Mouse (Mus musculus) midbrain, embryonic 10.5 days (tissue): Measurements from ENCODE around the gene Dcaf4. TPM values are rescaled to one million over a fixed set of nuclear protein-coding genes. Genes with fewer than 3 reads are reported as not detected.

ENCODE experiments used
- DNase-seq: peaks from one replicate; pipeline ENCODE4 v3.0.0-alpha.2; 2017; ENCODE audit warnings: low spot score
- H3K27ac ChIP-seq: fragments of 300-500 bp; sonication (generic); replicated peaks from 2 replicates; pipeline ENCODE4 v1.5.1; 2016; ENCODE audit warnings: mild to moderate bottlenecking
- H3K27me3 ChIP-seq: fragments of 300-500 bp; sonication (generic); 2 replicates; pipeline ENCODE4 v1.6.1; 2016; ENCODE audit warnings: low read depth, mild to moderate bottlenecking; ENCODE audit not compliant: poor library complexity, severe bottlenecking
- H3K36me3 ChIP-seq: fragments of 300-500 bp; sonication (generic); 2 replicates; pipeline ENCODE4 v1.6.1; 2016; ENCODE audit warnings: mild to moderate bottlenecking, moderate library complexity
- H3K4me1 ChIP-seq: fragments of 300-500 bp; sonication (generic); 2 replicates; pipeline ENCODE4 v1.6.1; 2016
- H3K4me3 ChIP-seq: fragments of 300-500 bp; sonication (generic); 2 replicates; pipeline ENCODE4 v1.5.1; 2016; ENCODE audit warnings: mild to moderate bottlenecking, moderate library complexity
- H3K9me3 ChIP-seq: fragments of 300-500 bp; sonication (generic); replicated peaks from 2 replicates; pipeline ENCODE4 v1.6.1; 2016; ENCODE audit warnings: mild to moderate bottlenecking
- WGBS: fragments of 180-500 bp; shearing (Covaris S2); methylation state at CpG from one replicate; pipeline ENCODE4 v1.1.7; 2016; 5-methylcytosine and 5-hydroxymethylcytosine counted together
- polyA plus RNA-seq: library from polyadenylated mRNA; unstranded; fragments of >200 nt; fragmentation: Nextera tagmentation; extraction: Ambion mirVana; gene quantifications from 2 replicates; pipeline ENCODE4 v1.2.1, GENCODE M21; 2016

The Dcaf4 gene
- polyA plus RNA-seq, 1 experiment from 2014 or later, result 23.8 TPM

DNA sequence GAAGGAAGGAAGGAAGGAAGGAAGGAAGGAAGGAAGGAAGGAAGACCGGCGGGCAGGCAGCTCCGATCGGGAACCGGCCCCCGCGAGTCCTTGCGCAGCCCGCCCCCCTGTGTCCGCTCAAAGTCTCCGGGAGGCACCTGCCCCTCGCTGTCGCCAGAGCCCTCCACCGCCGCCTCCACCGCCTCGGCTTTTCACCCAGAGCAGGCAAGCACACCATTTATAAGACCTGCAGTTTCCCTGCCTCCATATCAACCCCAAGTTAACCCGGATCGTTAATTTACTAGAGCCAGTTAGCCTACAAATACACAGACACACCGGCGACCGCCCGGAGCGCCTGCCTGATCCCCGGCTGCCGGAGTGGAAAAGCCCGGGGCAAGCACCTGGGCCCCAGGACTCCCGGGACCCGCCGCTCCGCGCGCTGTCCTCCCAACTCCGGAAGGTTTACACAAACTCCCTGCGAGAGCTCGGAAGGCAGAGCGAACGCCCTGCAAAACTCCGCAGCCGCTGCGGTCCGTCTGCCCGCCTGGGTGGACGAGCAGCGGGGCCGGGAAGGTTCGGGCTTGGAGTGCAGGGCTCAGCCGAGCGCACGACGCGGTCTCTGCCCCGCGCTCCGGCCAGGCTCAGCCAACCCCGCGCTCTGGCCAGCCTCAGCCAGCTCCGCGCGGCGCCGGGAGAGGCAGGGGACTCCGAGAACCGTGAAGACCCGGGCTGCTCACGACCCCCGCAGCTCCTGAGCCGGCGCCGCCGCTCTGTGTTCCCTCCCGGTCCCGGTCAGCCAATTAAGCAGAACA, 33.4 kb upstream of the Dcaf4 start:
- Histone ChIP-seq H3K4me1 (peaks cover 39% of the 10 kb centered on the region), H3K36me3 (no peaks in the 10 kb centered on the region), H3K27me3 (peaks cover 55% of the 10 kb centered on the region), H3K9me3 (peaks cover 8% of the 10 kb centered on the region; the same call in 1 of the 2 replicates), H3K27ac (peak overlapping the region; percentile 81), H3K4me3 (peak overlapping the region; percentile 81)
- WGBS, result under 1% methylated on average over 73 of the region's 73 CpGs
- peak; percentile 76 for DNase-seq

DNA sequence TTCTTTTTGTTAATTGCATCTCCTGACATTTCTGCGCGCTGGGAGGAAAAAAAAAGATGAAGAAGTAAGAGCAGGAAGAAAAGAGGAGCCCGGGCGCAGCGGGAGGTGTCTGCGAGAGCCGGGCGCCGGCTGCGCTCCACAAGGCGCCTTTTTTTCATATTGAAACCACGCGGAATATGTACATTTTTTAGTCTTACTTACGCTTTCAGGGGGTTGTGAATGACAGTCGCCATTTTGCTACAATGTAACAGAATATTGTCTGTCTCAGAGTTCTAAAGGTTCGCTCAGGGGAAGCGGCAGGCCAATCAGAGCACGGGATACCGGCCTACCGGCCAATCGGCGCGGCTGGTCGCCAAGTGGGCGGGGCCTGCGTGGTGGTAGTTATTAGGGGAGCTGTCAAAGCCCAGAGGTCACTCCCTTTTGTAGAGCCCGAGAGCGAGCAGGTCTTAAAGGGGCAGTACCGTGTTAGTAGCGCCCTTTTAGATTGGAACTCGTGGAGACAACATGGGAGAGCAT, 32.7 kb upstream of the Dcaf4 start, which contains the start of gene Dpf3:
TSS of gene Dpf3 (minus strand) at position 241 of the 516 bp plus-strand sequence.
- WGBS, result under 1% methylated on average over 31 of the region's 31 CpGs
- Histone ChIP-seq H3K27me3 (peaks cover 55% of the 10 kb centered on the region), H3K27ac (peak within 1 kb of the TSS; percentile 81), H3K4me1 (peaks cover 39% of the 10 kb centered on the region), H3K9me3 (peaks cover 8% of the 10 kb centered on the region; the same call in 1 of the 2 replicates), H3K4me3 (peak within 1 kb of the TSS; percentile 81), H3K36me3 (no peaks in the 10 kb centered on the region)
- peak; percentile 98 for DNase-seq

GRCm38 (mm10) chr12:83488211-83488941, 31.9 kb upstream of the Dcaf4 start:
- Histone ChIP-seq H3K4me1 (peaks cover 39% of the 10 kb centered on the region), H3K27me3 (peaks cover 49% of the 10 kb centered on the region), H3K27ac (peak overlapping the region; percentile 55; the same call in 1 of the 2 replicates), H3K9me3 (peaks cover 8% of the 10 kb centered on the region; the same call in 1 of the 2 replicates), H3K36me3 (no peaks in the 10 kb centered on the region), H3K4me3 (peak overlapping the region; percentile 81)
- WGBS, result under 1% methylated on average over 29 of the region's 29 CpGs
- DNase-seq, result peak; percentile 53

DNA sequence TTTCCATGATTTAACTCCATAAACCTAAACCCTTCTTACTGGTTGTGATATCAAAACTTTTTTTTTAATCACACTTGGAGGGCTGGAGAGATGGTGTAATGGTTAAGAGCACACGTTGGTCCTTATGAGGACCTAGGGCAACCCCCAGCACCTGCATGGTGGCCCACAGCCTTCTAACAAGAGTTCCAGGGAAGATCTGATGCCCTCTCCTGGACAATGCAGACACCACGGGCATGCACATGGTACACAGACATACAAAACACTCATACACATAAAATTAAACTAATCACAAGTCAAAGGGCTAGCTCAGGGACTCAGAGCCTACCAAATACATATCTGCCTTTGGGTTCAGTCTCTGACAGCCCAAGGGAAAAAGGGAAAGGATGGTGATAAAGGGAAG, 30.5 kb upstream of the Dcaf4 start:
- no peak overlapping the region for H3K4me3 ChIP-seq
- peaks cover 35% of the 10 kb centered on the region for H3K4me1 ChIP-seq
- 44% methylated on average over 2 of the region's 2 CpGs for WGBS
- peaks cover 36% of the 10 kb centered on the region for H3K27me3 ChIP-seq
- no peak for DNase-seq
- no peaks in the 10 kb centered on the region for H3K36me3 ChIP-seq
- peaks cover 8% of the 10 kb centered on the region; the same call in 1 of the 2 replicates for H3K9me3 ChIP-seq
- no peak overlapping the region for H3K27ac ChIP-seq

GRCm38 (mm10) chr12:83491609-83492008, 28.7 kb upstream of the Dcaf4 start:
- WGBS, result 38% methylated on average over 1 of the region's 1 CpGs
- Histone ChIP-seq H3K27ac (no peak overlapping the region), H3K4me3 (no peak overlapping the region), H3K36me3 (no peaks in the 10 kb centered on the region), H3K27me3 (peaks cover 18% of the 10 kb centered on the region), H3K9me3 (peaks cover 8% of the 10 kb centered on the region; the same call in 1 of the 2 replicates), H3K4me1 (peaks cover 16% of the 10 kb centered on the region)
- no peak for DNase-seq

GRCm38 (mm10) chr12:83492808-83493207, 27.5 kb upstream of the Dcaf4 start:
- Histone ChIP-seq H3K27me3 (peaks cover 18% of the 10 kb centered on the region), H3K4me3 (no peak overlapping the region), H3K36me3 (no peaks in the 10 kb centered on the region), H3K9me3 (peaks cover 8% of the 10 kb centered on the region; the same call in 1 of the 2 replicates), H3K27ac (no peak overlapping the region), H3K4me1 (peaks cover 15% of the 10 kb centered on the region)
- no peak for DNase-seq
- 83% methylated on average over 3 of the region's 3 CpGs for WGBS

- no peaks in the 10 kb centered on the region for H3K36me3 ChIP-seq
- H3K27me3 ChIP-seq, result peaks cover 11% of the 10 kb centered on the region
- H3K27ac ChIP-seq, result no peak overlapping the region
- H3K4me1 ChIP-seq, result peaks cover 2% of the 10 kb centered on the region
- no peak overlapping the region for H3K4me3 ChIP-seq
- 81% methylated on average over 9 of the region's 9 CpGs for WGBS
- peaks cover 8% of the 10 kb centered on the region; the same call in 1 of the 2 replicates for H3K9me3 ChIP-seq
- no peak for DNase-seq
These were observed 26.1 kb upstream of the Dcaf4 start for GRCm38 (mm10) chr12:83494196-83494595.

DNA sequence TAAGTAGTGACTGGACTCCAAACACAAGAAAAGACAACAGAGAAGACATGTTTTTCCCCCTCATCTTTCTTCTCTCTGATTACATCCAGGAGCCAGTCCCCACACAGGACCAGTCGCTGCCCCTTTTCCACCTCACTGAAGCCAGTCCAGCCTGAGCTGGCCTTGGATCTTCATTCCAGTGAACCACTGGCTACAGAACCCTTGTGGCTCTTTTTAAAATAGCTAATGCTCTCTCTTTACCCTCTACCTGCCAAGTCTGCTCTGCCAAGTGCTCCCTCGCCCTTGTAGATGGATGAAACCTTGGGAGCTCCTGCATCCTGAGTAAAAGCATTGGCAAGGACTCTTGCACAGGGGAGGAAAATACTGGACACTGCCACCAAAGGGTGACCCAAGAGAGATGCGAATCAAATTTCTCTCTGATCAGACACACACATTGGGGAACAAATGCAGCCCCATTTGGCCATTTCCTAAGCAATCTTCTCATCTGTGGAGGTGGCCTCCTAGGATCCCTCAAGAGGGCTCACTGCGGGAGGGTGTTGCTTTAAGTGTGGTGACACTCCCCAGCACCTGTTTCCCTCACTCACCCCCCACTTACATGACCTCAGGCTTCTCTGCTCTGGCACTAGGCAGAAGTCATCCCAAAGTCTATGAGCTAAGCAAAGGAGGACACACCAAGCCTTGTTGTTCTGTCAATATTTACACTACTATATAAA, 24.9 kb upstream of the Dcaf4 start:
- no peak for DNase-seq
- Histone ChIP-seq H3K27ac (no peak overlapping the region), H3K36me3 (no peaks in the 10 kb centered on the region), H3K4me1 (no peaks in the 10 kb centered on the region; the same call in 1 of the 2 replicates), H3K4me3 (no peak overlapping the region), H3K9me3 (peaks cover 8% of the 10 kb centered on the region; the same call in 1 of the 2 replicates), H3K27me3 (no peaks in the 10 kb centered on the region)
- WGBS, result 76% methylated on average over 4 of the region's 4 CpGs

DNA sequence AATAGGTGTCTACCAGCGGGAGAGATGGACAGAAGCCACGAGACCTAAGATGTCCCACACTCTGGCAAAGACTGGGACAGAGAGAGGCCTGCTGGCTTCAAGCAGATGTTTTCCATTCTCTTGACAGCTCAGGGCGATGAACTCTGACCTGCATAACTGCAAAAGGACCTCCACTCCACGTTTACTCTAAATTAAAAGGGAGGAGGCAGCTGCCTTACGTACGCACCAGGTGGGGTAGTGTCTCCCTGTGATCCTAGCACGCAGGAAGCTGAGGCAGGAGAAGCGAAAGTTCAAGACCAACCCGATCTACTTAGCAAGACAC, 24.3 kb upstream of the Dcaf4 start:
- Histone ChIP-seq H3K36me3 (no peaks in the 10 kb centered on the region), H3K27me3 (no peaks in the 10 kb centered on the region), H3K27ac (no peak overlapping the region), H3K4me3 (no peak overlapping the region), H3K4me1 (no peaks in the 10 kb centered on the region; the same call in 1 of the 2 replicates), H3K9me3 (peaks cover 7% of the 10 kb centered on the region; the same call in 1 of the 2 replicates)
- no peak for DNase-seq
- WGBS, result 66% methylated on average over 9 of the region's 9 CpGs

DNA sequence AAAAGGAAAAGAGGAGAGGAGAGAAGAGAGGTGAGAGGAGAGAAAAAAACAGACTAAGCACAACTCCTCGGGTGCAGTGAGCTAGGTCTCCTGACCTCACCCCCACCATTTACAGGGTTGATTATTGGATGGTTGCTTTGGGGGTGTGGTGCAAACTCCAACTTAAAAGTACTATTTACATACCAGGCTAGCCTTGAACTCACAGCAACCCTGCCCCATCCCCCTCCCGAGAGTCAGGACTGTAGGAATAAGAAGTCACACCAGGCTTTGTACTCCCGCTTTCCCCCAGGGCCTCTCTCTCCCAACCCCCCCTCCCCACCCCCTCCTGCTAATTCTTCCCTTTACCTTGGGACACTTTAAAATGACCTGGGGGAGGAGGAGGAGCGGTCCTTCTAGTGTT, 23.9 kb upstream of the Dcaf4 start:
- no peak for DNase-seq
- 83% methylated on average over 4 of the region's 4 CpGs for WGBS
- no peaks in the 10 kb centered on the region for H3K36me3 ChIP-seq
- H3K4me3 ChIP-seq, result no peak overlapping the region
- peaks cover 3% of the 10 kb centered on the region; the same call in 1 of the 2 replicates for H3K9me3 ChIP-seq
- H3K27ac ChIP-seq, result no peak overlapping the region
- H3K4me1 ChIP-seq, result no peaks in the 10 kb centered on the region; the same call in 1 of the 2 replicates
- peaks cover 2% of the 10 kb centered on the region; the same call in 1 of the 2 replicates for H3K27me3 ChIP-seq

DNA sequence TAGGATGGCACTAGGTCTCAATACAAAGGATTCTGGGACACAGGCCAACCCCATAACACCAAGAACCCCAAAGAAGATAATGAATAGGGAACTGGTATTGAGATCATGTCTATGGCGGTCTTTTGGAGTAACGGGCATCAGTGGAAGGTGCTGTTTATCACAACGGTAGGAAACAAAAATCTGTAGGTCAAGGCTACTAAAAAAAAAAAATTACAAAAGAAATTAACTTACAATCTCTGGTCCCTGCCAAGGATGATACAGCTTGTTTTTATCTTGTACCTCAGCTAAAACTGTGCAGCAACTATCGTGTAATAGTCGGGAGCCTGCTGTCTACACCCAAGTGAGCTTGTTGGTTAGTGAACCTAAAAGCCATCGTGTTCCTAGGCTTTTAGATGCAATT, 23.5 kb upstream of the Dcaf4 start:
- Histone ChIP-seq H3K9me3 (no peaks in the 10 kb centered on the region), H3K4me1 (no peaks in the 10 kb centered on the region; the same call in 1 of the 2 replicates), H3K36me3 (no peaks in the 10 kb centered on the region), H3K4me3 (no peak overlapping the region), H3K27ac (no peak overlapping the region), H3K27me3 (peaks cover 6% of the 10 kb centered on the region; the same call in 1 of the 2 replicates)
- WGBS, result 95% methylated on average over 6 of the region's 6 CpGs
- DNase-seq, result no peak

DNA sequence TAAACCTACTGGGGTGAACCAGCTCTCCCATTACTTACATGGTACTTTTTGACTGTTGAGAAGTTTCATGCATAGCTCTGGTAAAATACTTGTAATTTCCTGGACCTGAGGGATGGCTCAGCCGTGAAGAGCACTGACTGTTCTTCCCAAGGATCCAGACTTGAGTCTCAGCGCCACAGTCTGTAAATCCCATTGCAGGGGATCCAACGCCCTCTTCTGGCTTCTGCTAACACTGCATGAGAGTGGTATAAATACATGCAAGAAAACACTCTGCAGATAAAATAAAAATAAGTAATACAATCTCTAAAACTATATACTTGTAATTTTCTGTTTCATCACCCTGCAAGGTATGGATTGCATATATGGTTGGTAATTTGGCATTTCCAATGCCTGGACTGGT, 22.3 kb upstream of the Dcaf4 start:
- Histone ChIP-seq H3K27ac (no peak overlapping the region), H3K9me3 (no peaks in the 10 kb centered on the region), H3K27me3 (peaks cover 11% of the 10 kb centered on the region; the same call in 1 of the 2 replicates), H3K4me3 (no peak overlapping the region), H3K4me1 (no peaks in the 10 kb centered on the region; the same call in 1 of the 2 replicates), H3K36me3 (no peaks in the 10 kb centered on the region)
- DNase-seq, result no peak
- WGBS, result 78% methylated on average over 3 of the region's 3 CpGs
